Mouse (Mus musculus): ENCODE measurements at regions not wholly inside any gene's neighbourhood (a gene's known extent, or its start where the extent isn't known, plus 50 kb on each side); places are given as distances from the start of the nearest gene placed in this dataset.

GRCm38 (mm10) chr2:159646595-159646994 lies 687.4 kb downstream of the Gm826 start:
- no peak for DNase-seq (ENCODE audit: low spot score)

GRCm38 (mm10) chr2:159652243-159652642 lies 681.7 kb downstream of the Gm826 start:
- DNase-seq (ENCODE audit: low spot score) = peak; percentile 2

GRCm38 (mm10) chr2:159676845-159677244 lies 657.1 kb downstream of the Gm826 start:
- DNase-seq (ENCODE audit: low spot score) = peak; percentile 14

GRCm38 (mm10) chr2:159680641-159681040 lies 653.3 kb downstream of the Gm826 start:
- no peak for DNase-seq (ENCODE audit: low spot score)

GRCm38 (mm10) chr2:159703100-159703499 lies 630.9 kb downstream of the Gm826 start:
- no peak for DNase-seq (ENCODE audit: low spot score)

- no peak for DNase-seq (ENCODE audit: low spot score)
These were observed 625.8 kb downstream of the Gm826 start for GRCm38 (mm10) chr2:159708141-159708540.

- no peak for DNase-seq (ENCODE audit: low spot score)
These were observed 619.3 kb downstream of the Gm826 start for GRCm38 (mm10) chr2:159714633-159715032.

- no peak for DNase-seq (ENCODE audit: low spot score)
These were observed 615.2 kb downstream of the Gm826 start for GRCm38 (mm10) chr2:159718738-159719137.

GRCm38 (mm10) chr2:159725158-159726076 lies 608.5 kb downstream of the Gm826 start:
- peak; percentile 45 for DNase-seq (ENCODE audit: low spot score)

- DNase-seq (ENCODE audit: low spot score) = no peak
These were observed 604.7 kb downstream of the Gm826 start for GRCm38 (mm10) chr2:159729301-159729700.

GRCm38 (mm10) chr2:159730221-159730620 lies 603.7 kb downstream of the Gm826 start:
- no peak for DNase-seq (ENCODE audit: low spot score)

- DNase-seq (ENCODE audit: low spot score) = no peak
These were observed 602.7 kb downstream of the Gm826 start for GRCm38 (mm10) chr2:159731305-159731704.

GRCm38 (mm10) chr2:159732413-159732812 lies 601.5 kb downstream of the Gm826 start:
- peak; percentile 39 for DNase-seq (ENCODE audit: low spot score)

- DNase-seq (ENCODE audit: low spot score) = no peak
These were observed 599.4 kb downstream of the Gm826 start for GRCm38 (mm10) chr2:159734576-159734975.

GRCm38 (mm10) chr2:159755541-159756011 lies 578.4 kb downstream of the Gm826 start:
- peak; percentile 57 for DNase-seq (ENCODE audit: low spot score)

- no peak for DNase-seq (ENCODE audit: low spot score)
These were observed 573.2 kb downstream of the Gm826 start for GRCm38 (mm10) chr2:159760806-159761205.

GRCm38 (mm10) chr2:159763115-159763514 lies 570.8 kb downstream of the Gm826 start:
- DNase-seq (ENCODE audit: low spot score) = no peak

All from embryo, embryonic 10.5 days (tissue).